Mouse (Mus musculus): Measurements from ENCODE around the gene Sds. TPM values are rescaled to one million over a fixed set of nuclear protein-coding genes. Genes with fewer than 3 reads are reported as not detected.

Gene Sds
- polyA plus RNA-seq, 1 experiment from 2014 or later, result not detected

DNA sequence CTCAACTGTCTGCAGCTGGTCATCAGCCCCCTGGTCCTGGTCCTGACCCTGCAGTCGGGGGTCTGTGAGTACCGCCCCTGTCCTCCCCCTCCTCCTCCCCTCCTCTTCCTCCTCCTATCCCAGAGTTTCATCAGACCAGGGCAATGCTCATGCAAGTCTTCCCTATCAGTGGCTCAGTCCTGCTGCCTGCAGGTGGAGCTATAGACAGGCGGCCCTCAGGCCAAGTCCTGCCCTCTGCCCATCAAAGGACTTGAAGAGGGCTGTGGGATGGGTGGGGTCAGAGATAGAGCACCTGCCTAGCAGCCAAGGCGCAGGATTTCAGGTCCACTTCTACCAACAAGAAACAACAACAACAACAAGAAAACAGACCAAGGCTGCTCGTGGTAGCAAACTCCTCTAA lies 49.4 kb downstream of the Sds start:
- no peak overlapping the region for H3K4me3 ChIP-seq
- H3K27ac ChIP-seq, result no peak overlapping the region
- H3K36me3 ChIP-seq, result peaks cover 15% of the 10 kb centered on the region
- H3K27me3 ChIP-seq, result no peaks in the 10 kb centered on the region
- H3K4me1 ChIP-seq, result no peaks in the 10 kb centered on the region
- H3K9me3 ChIP-seq, result no peaks in the 10 kb centered on the region
- H3K9ac ChIP-seq, result no peak overlapping the region
- no peak for ATAC-seq (ENCODE audit: borderline replicate concordance, extremely low read depth, low FRiP score, low TSS enrichment)
- H3K4me2 ChIP-seq, result no peak overlapping the region
- 23% methylated on average over 5 of the region's 5 CpGs for WGBS

DNA sequence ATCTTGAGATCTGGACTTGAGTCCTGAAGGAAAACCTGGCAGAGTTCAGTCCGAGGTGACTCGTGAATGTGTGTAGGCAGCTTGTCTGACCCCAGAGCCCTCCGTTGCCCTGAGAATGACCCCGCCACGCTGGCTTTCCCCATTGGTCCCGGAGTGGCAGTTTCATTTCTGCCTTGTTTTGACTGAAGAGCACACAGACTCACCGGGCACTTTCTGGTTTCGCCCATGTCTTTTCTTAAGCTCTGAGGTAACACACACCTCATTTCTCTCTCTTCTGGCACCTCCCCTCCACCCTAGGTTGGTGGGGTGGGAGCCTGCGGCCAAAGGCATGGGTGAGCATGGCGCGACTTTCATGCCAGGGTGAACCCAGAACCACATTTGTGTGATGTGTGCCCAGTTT lies 50.0 kb downstream of the Sds start:
- Histone ChIP-seq H3K27ac (no peak overlapping the region), H3K9ac (no peak overlapping the region), H3K27me3 (no peaks in the 10 kb centered on the region), H3K4me1 (no peaks in the 10 kb centered on the region), H3K9me3 (no peaks in the 10 kb centered on the region), H3K4me3 (no peak overlapping the region), H3K36me3 (peaks cover 15% of the 10 kb centered on the region), H3K4me2 (no peak overlapping the region)
- ATAC-seq (ENCODE audit: borderline replicate concordance, extremely low read depth, low FRiP score, low TSS enrichment), result no peak
- 48% methylated on average over 11 of the region's 11 CpGs for WGBS

DNA sequence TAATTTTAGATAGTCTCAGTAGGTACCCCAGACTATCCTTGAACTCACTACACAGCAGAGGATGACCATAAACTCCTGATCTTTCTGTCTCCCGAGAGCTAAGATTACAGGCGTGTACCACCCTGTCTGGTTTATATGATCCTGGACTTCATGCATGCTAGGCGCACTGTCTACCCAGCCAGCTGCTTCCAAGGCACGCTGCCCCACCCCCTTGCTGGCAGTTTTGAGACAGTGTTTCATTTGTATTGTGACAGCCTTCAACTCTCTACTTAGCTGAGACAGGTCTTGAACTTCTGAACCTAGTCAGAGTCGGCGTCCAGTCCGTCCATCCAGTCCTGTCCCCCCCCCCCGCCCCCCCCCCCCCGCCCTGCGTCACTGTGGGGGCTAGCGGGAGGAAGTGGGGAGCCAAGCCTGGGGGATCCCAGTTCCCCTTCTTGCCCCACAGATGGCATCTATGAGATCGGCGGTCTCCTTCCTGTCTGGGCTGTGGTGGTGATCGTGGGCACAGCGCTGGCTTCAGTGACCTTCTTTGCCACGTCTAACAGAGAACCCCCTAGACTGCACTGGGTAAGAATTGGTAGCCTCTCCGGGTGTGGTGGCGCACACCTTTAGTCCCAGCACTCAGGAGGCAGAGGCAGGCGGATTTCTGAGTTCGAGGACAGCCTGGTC lies 51.1 kb downstream of the Sds start:
- Histone ChIP-seq H3K27me3 (no peaks in the 10 kb centered on the region), H3K4me1 (no peaks in the 10 kb centered on the region), H3K27ac (no peak overlapping the region), H3K4me2 (no peak overlapping the region), H3K9ac (no peak overlapping the region), H3K9me3 (no peaks in the 10 kb centered on the region), H3K36me3 (peaks cover 7% of the 10 kb centered on the region), H3K4me3 (no peak overlapping the region)
- ATAC-seq (ENCODE audit: borderline replicate concordance, extremely low read depth, low FRiP score, low TSS enrichment), result no peak
- WGBS, result 79% methylated on average over 16 of the region's 20 CpGs

DNA sequence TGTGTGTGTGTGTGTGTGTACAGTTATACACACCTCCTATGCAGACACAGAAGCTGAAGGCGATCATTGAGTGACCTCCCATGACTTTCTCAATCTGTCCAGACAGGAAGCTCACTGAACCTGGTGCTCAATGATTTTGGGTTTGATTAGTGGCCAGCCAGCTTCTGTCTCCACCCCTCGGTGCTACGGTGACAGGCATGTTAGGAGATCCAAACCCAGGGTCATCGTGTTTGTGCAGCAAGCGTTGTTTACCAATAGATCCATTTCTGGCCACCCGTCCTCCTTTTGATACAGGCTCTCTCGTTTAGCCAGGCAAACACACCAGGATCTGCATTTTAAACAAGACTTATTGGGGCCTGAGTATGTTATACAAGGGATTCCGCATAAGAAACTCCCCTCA lies 55.3 kb downstream of the Sds start:
- Histone ChIP-seq H3K4me1 (peaks cover 19% of the 10 kb centered on the region), H3K36me3 (no peaks in the 10 kb centered on the region), H3K27me3 (no peaks in the 10 kb centered on the region), H3K4me2 (no peak overlapping the region), H3K9ac (no peak overlapping the region), H3K9me3 (no peaks in the 10 kb centered on the region), H3K4me3 (no peak overlapping the region), H3K27ac (no peak overlapping the region)
- WGBS, result 74% methylated on average over 8 of the region's 8 CpGs
- no peak for ATAC-seq (ENCODE audit: borderline replicate concordance, extremely low read depth, low FRiP score, low TSS enrichment)

Other genes with a start within 250 kb of the Sds start
- 0.05 TPM in 1 of 2 replicates, not detected in the other for gene Lhx5, start 44.8 kb upstream of the Sds start, polyA plus RNA-seq (2015; fragmentation: Nextera tagmentation; extraction: Ambion mirVana)
- 7.3 and 7.6 TPM in 2 replicates for gene Sdsl, start 3.7 kb upstream of the Sds start, polyA plus RNA-seq (2015; fragmentation: Nextera tagmentation; extraction: Ambion mirVana)
- 52.6 and 56.1 TPM in 2 replicates for gene Plbd2, start 27.1 kb downstream of the Sds start, polyA plus RNA-seq (2015; fragmentation: Nextera tagmentation; extraction: Ambion mirVana)
- gene Slc8b1, start 34.6 kb downstream of the Sds start, polyA plus RNA-seq (2015; fragmentation: Nextera tagmentation; extraction: Ambion mirVana), result 6.6 and 6.7 TPM in 2 replicates
- 18.6 and 20.3 TPM in 2 replicates for gene Tpcn1, start 112.1 kb downstream of the Sds start, polyA plus RNA-seq (2015; fragmentation: Nextera tagmentation; extraction: Ambion mirVana)
- 0.34 and 0.64 TPM in 2 replicates for gene Iqcd, start 112.5 kb downstream of the Sds start, polyA plus RNA-seq (2015; fragmentation: Nextera tagmentation; extraction: Ambion mirVana)
- gene Rita1, start 136.1 kb downstream of the Sds start, polyA plus RNA-seq (2015; fragmentation: Nextera tagmentation; extraction: Ambion mirVana), result 11.1 and 11.6 TPM in 2 replicates
- gene Ddx54, start 136.2 kb downstream of the Sds start, polyA plus RNA-seq (2015; fragmentation: Nextera tagmentation; extraction: Ambion mirVana), result 37.8 and 41.1 TPM in 2 replicates
- 0.44 and 0.59 TPM in 2 replicates for gene Cfap73, start 157.7 kb downstream of the Sds start, polyA plus RNA-seq (2015; fragmentation: Nextera tagmentation; extraction: Ambion mirVana)
- 0.05 and 0.27 TPM in 2 replicates for gene Rasal1, start 172.3 kb downstream of the Sds start, polyA plus RNA-seq (2015; fragmentation: Nextera tagmentation; extraction: Ambion mirVana)
- 2.5 and 3.8 TPM in 2 replicates for gene Dtx1, start 235.4 kb downstream of the Sds start, polyA plus RNA-seq (2015; fragmentation: Nextera tagmentation; extraction: Ambion mirVana)

Measured in lung, embryonic 15.5 days (tissue).